Mouse (Mus musculus) frontal cortex, adult 2 months (tissue): ENCODE data around the gene Gm3646. TPM values are rescaled to one million over a fixed set of nuclear protein-coding genes. Genes with fewer than 3 reads are reported as not detected.

ENCODE experiments used
- polyA plus RNA-seq: library from polyadenylated mRNA; depleted of rRNA; stranded (reverse); fragments of >200 nt; gene quantifications from 2 replicates; pipeline ENCODE4 v1.2.3, GENCODE M21; 2012; rRNA removed

Gm3646 gene
- polyA plus RNA-seq, 1 experiment: not detected

Other genes starting within 250 kb of the Gm3646 start
- gene Rnf149, start 227.9 kb downstream of the Gm3646 start, polyA plus RNA-seq: 25.7 and 29.3 TPM in 2 replicates
- gene Creg2, start 153.9 kb downstream of the Gm3646 start, polyA plus RNA-seq: 26.1 and 29.5 TPM in 2 replicates
- 0.26 and 0.48 TPM in 2 replicates for gene Rfx8, start 84.3 kb downstream of the Gm3646 start, polyA plus RNA-seq
- 133 TPM in 2 replicates for gene Map4k4, start 95.6 kb upstream of the Gm3646 start, polyA plus RNA-seq